Comparison of ENCODE assay signal across 10 mouse cellular contexts in genomic region chr1:64853244-64853643, GRCm38 (mm10).
"Had no signal": no experiment of that assay in that cellular context is flagged by ENCODE, and none has a peak within 500 bp of the region (broad histone marks: within the 10 kb centered on the region; RNA-seq: fewer than 3 reads in every experiment).

No protein-coding gene starts in this region.

- H3K9me3 ChIP-seq: limb, embryonic 10.5 days; liver, embryonic 15.5 days; megakaryocyte, embryonic 14.5 days; neural tube, embryonic 12.5 days had no signal

- H3K27ac ChIP-seq: limb, embryonic 10.5 days; liver, embryonic 15.5 days; macrophage; neural tube, embryonic 12.5 days; stomach, postnatal 0 days had no signal

- H3K4me3 ChIP-seq: limb, embryonic 10.5 days; liver, embryonic 15.5 days; megakaryocyte, embryonic 14.5 days; neural tube, embryonic 12.5 days had no signal

- H3K9ac ChIP-seq: liver, embryonic 15.5 days; neural tube, embryonic 12.5 days had no signal

- DNase-seq: kidney, adult 8-10 months; kidney, postnatal 25 days; thymus, postnatal 14 days had no signal

- H3K4me2 ChIP-seq: liver, embryonic 11.5 days; liver, embryonic 15.5 days; neural tube, embryonic 12.5 days had no signal

- H3K36me3 ChIP-seq: limb, embryonic 10.5 days; liver, embryonic 15.5 days; neural tube, embryonic 12.5 days had no signal

- H3K27me3 ChIP-seq: liver, embryonic 15.5 days; megakaryocyte, embryonic 14.5 days; neural tube, embryonic 12.5 days had no signal
